Mouse (Mus musculus) neural tube, embryonic 11.5 days (tissue): ENCODE measurements around the gene Col4a4. TPM values are rescaled to one million over a fixed set of nuclear protein-coding genes. Genes with fewer than 3 reads are reported as not detected.

Source experiments
- ATAC-seq: fragments of 200-750 bp; cut with Nextera tagmentation; 2 replicates; pipeline ENCODE4 v1.8.0; 2017; ENCODE audit warnings: moderate number of reproducible peaks, mild to moderate bottlenecking, moderate TSS enrichment, moderate library complexity; ENCODE audit not compliant: insufficient read depth, low FRiP score, low TSS enrichment
- DNase-seq: peaks from one replicate; pipeline ENCODE4 v3.0.0-alpha.2; 2015; ENCODE audit warnings: low spot score
- H3K27ac ChIP-seq: fragments of 300-500 bp; sonication (generic); 2 replicates; pipeline ENCODE4 v1.5.1; 2014; ENCODE audit warnings: low read depth, mild to moderate bottlenecking, low read length
- H3K27me3 ChIP-seq: fragments of 300-500 bp; sonication (generic); 2 replicates; pipeline ENCODE4 v1.6.1; 2014; ENCODE audit warnings: mild to moderate bottlenecking, low read length, mixed read lengths; ENCODE audit not compliant: control insufficient read depth, insufficient read depth
- H3K36me3 ChIP-seq: fragments of 300-500 bp; sonication (generic); 2 replicates; pipeline ENCODE4 v1.6.1; 2014; ENCODE audit warnings: mild to moderate bottlenecking, low read length, moderate library complexity, mixed read lengths; ENCODE audit not compliant: control insufficient read depth, insufficient read depth
- H3K4me1 ChIP-seq: fragments of 300-500 bp; sonication (generic); 2 replicates; pipeline ENCODE4 v1.6.1; 2014; ENCODE audit warnings: low read length, mixed read lengths; ENCODE audit not compliant: control insufficient read depth, insufficient read depth
- H3K4me2 ChIP-seq: fragments of 300-500 bp; sonication (generic); 2 replicates; pipeline ENCODE4 v1.6.1; 2014; ENCODE audit warnings: low read depth, mild to moderate bottlenecking, moderate library complexity
- H3K4me3 ChIP-seq: fragments of 300-500 bp; sonication (generic); 2 replicates; pipeline ENCODE4 v1.5.1; 2014; ENCODE audit warnings: low read depth, low read length
- H3K9ac ChIP-seq: fragments of 300-500 bp; sonication (generic); 2 replicates; pipeline ENCODE4 v1.6.1; 2014; ENCODE audit warnings: mild to moderate bottlenecking, low read length
- H3K9me3 ChIP-seq: fragments of 300-500 bp; sonication (generic); 2 replicates; pipeline ENCODE4 v1.6.1; 2016; ENCODE audit warnings: low read length; ENCODE audit not compliant: control insufficient read depth
- WGBS: fragments of 180-500 bp; shearing (Covaris S2); extraction: QIAGEN DNeasy Blood & Tissue Kit; methylation state at CpG from one replicate; pipeline ENCODE4 v1.1.7; 2014; 5-methylcytosine and 5-hydroxymethylcytosine counted together
- polyA plus RNA-seq: library from polyadenylated mRNA; unstranded; fragments of >200 nt; fragmentation: Nextera tagmentation; extraction: Ambion mirVana; gene quantifications from 2 replicates; pipeline ENCODE4 v1.2.1, GENCODE M21; 2014

Gene Col4a4
- polyA plus RNA-seq, 1 experiment from 2014 or later, result 0.16 TPM

GRCm38 (mm10) chr1:82569405-82569804, 17.2 kb downstream of the Col4a4 start:
- ATAC-seq (no peak), DNase-seq (no peak)
- Histone ChIP-seq H3K27me3 (no peaks in the 10 kb centered on the region), H3K36me3 (no peaks in the 10 kb centered on the region), H3K9ac (no peak overlapping the region), H3K4me3 (no peak overlapping the region), H3K27ac (no peak overlapping the region), H3K4me2 (no peak overlapping the region), H3K9me3 (no peaks in the 10 kb centered on the region), H3K4me1 (no peaks in the 10 kb centered on the region)
- 88% methylated on average over 4 of the region's 4 CpGs for WGBS

- no peaks in the 10 kb centered on the region for H3K9me3 ChIP-seq
- WGBS, result 69% methylated on average over 4 of the region's 4 CpGs
- no peaks in the 10 kb centered on the region for H3K4me1 ChIP-seq
- H3K27me3 ChIP-seq, result no peaks in the 10 kb centered on the region
- H3K36me3 ChIP-seq, result no peaks in the 10 kb centered on the region
- no peak overlapping the region for H3K27ac ChIP-seq
- H3K4me3 ChIP-seq, result no peak overlapping the region
- H3K9ac ChIP-seq, result no peak overlapping the region
- ATAC-seq, result no peak
- DNase-seq, result no peak
- H3K4me2 ChIP-seq, result no peak overlapping the region
These were observed 26.4 kb downstream of the Col4a4 start for GRCm38 (mm10) chr1:82560223-82560622.

GRCm38 (mm10) chr1:82554889-82555288, 31.8 kb downstream of the Col4a4 start:
- H3K4me3 ChIP-seq, result no peak overlapping the region
- H3K4me1 ChIP-seq, result no peaks in the 10 kb centered on the region
- no peaks in the 10 kb centered on the region for H3K9me3 ChIP-seq
- H3K9ac ChIP-seq, result no peak overlapping the region
- ATAC-seq, result no peak
- H3K27ac ChIP-seq, result no peak overlapping the region
- H3K27me3 ChIP-seq, result no peaks in the 10 kb centered on the region
- WGBS, result 76% methylated on average over 5 of the region's 5 CpGs
- H3K36me3 ChIP-seq, result no peaks in the 10 kb centered on the region
- DNase-seq, result no peak
- no peak overlapping the region for H3K4me2 ChIP-seq

GRCm38 (mm10) chr1:82554443-82554850, 32.2 kb downstream of the Col4a4 start:
- 46% methylated on average over 6 of the region's 6 CpGs for WGBS
- ATAC-seq, result peak; percentile 74

GRCm38 (mm10) chr1:82545199-82545960, 41.3 kb downstream of the Col4a4 start:
- ATAC-seq (no peak), DNase-seq (no peak)
- 83% methylated on average over 8 of the region's 8 CpGs for WGBS
- H3K36me3 ChIP-seq, result no peaks in the 10 kb centered on the region
- no peak overlapping the region for H3K4me2 ChIP-seq
- no peaks in the 10 kb centered on the region for H3K4me1 ChIP-seq
- no peak overlapping the region for H3K9ac ChIP-seq
- H3K27ac ChIP-seq, result no peak overlapping the region
- H3K9me3 ChIP-seq, result no peaks in the 10 kb centered on the region
- H3K4me3 ChIP-seq, result no peak overlapping the region
- H3K27me3 ChIP-seq, result no peaks in the 10 kb centered on the region

More at GRCm38 (mm10) chr1:82554443-82554850, 32.2 kb downstream of the Col4a4 start:
- Histone ChIP-seq H3K27me3 (no peaks in the 10 kb centered on the region), H3K9ac (no peak overlapping the region), H3K9me3 (no peaks in the 10 kb centered on the region), H3K4me3 (no peak overlapping the region), H3K4me2 (no peak overlapping the region), H3K4me1 (no peaks in the 10 kb centered on the region), H3K36me3 (no peaks in the 10 kb centered on the region), H3K27ac (no peak overlapping the region)
- peak; percentile 44 for DNase-seq

- DNase-seq (no peak), ATAC-seq (0 out of 2 replicates have a peak, but pooled peaks have one; percentile 45)
- no peak overlapping the region for H3K4me3 ChIP-seq
- H3K27me3 ChIP-seq, result no peaks in the 10 kb centered on the region
- no peaks in the 10 kb centered on the region for H3K36me3 ChIP-seq
- no peak overlapping the region for H3K27ac ChIP-seq
- no peak overlapping the region for H3K4me2 ChIP-seq
- H3K4me1 ChIP-seq, result no peaks in the 10 kb centered on the region
- no peaks in the 10 kb centered on the region for H3K9me3 ChIP-seq
- no peak overlapping the region for H3K9ac ChIP-seq
- 59% methylated on average over 6 of the region's 6 CpGs for WGBS
These were observed 42.0 kb downstream of the Col4a4 start for GRCm38 (mm10) chr1:82544419-82545185.

GRCm38 (mm10) chr1:82543934-82544333, 42.7 kb downstream of the Col4a4 start:
- Histone ChIP-seq H3K9me3 (no peaks in the 10 kb centered on the region), H3K9ac (no peak overlapping the region), H3K27me3 (no peaks in the 10 kb centered on the region), H3K4me1 (no peaks in the 10 kb centered on the region), H3K27ac (no peak overlapping the region), H3K36me3 (no peaks in the 10 kb centered on the region), H3K4me3 (no peak overlapping the region), H3K4me2 (no peak overlapping the region)
- ATAC-seq, result no peak
- WGBS, result 84% methylated on average over 2 of the region's 2 CpGs
- no peak for DNase-seq

- Histone ChIP-seq H3K4me2 (no peak overlapping the region), H3K9ac (no peak overlapping the region), H3K27me3 (no peaks in the 10 kb centered on the region), H3K9me3 (no peaks in the 10 kb centered on the region), H3K4me3 (no peak overlapping the region), H3K27ac (no peak overlapping the region), H3K36me3 (no peaks in the 10 kb centered on the region), H3K4me1 (no peaks in the 10 kb centered on the region)
- ATAC-seq (no peak), DNase-seq (no peak)
- 85% methylated on average over 5 of the region's 5 CpGs for WGBS
These were observed 46.6 kb downstream of the Col4a4 start for GRCm38 (mm10) chr1:82540056-82540455.

- H3K27ac ChIP-seq, result no peak overlapping the region
- no peaks in the 10 kb centered on the region for H3K9me3 ChIP-seq
- 41% methylated on average over 3 of the region's 3 CpGs for WGBS
- no peaks in the 10 kb centered on the region for H3K4me1 ChIP-seq
- no peak overlapping the region for H3K4me2 ChIP-seq
- ATAC-seq, result no peak
- H3K4me3 ChIP-seq, result no peak overlapping the region
- DNase-seq, result no peak
- no peaks in the 10 kb centered on the region for H3K27me3 ChIP-seq
- H3K9ac ChIP-seq, result no peak overlapping the region
- H3K36me3 ChIP-seq, result no peaks in the 10 kb centered on the region
These were observed 48.8 kb downstream of the Col4a4 start for GRCm38 (mm10) chr1:82537848-82538247.
